Mouse (Mus musculus): ENCODE measurements around the gene Tpte.
"Not testable (repeated sequence)": the region's sequence is repeated elsewhere in the genome, so short reads cannot be mapped to it uniquely, and the experiment has no call there.

Tpte gene

GRCm38 (mm10) chr8:22282999-22283491 is at the start of gene Tpte:
Tpte (plus strand) TSS chr8:22283441.
- no peak for DNase-seq (ENCODE audit: low spot score)

GRCm38 (mm10) chr8:22242986-22243385 is 40.3 kb upstream of the Tpte start:
- no peak for DNase-seq (ENCODE audit: low spot score)

- DNase-seq (ENCODE audit: low spot score) = no peak
Observed at GRCm38 (mm10) chr8:22245663-22246062, 37.6 kb upstream of the Tpte start.

GRCm38 (mm10) chr8:22247956-22248355 is 35.3 kb upstream of the Tpte start:
- DNase-seq (ENCODE audit: low spot score) = no peak

- DNase-seq (ENCODE audit: low spot score) = no peak
Observed at GRCm38 (mm10) chr8:22249080-22249479, 34.2 kb upstream of the Tpte start.

- no peak for DNase-seq (ENCODE audit: low spot score)
Observed at GRCm38 (mm10) chr8:22258946-22259450, 24.2 kb upstream of the Tpte start.

GRCm38 (mm10) chr8:22259531-22259930 is 23.7 kb upstream of the Tpte start:
- DNase-seq (ENCODE audit: low spot score) = no peak

- no peak for DNase-seq (ENCODE audit: low spot score)
Observed at GRCm38 (mm10) chr8:22260091-22260722, 23.0 kb upstream of the Tpte start.

- DNase-seq (ENCODE audit: low spot score) = no peak
Observed at GRCm38 (mm10) chr8:22262267-22262666, 21.0 kb upstream of the Tpte start.

- DNase-seq (ENCODE audit: low spot score) = no peak
Observed at GRCm38 (mm10) chr8:22264292-22264691, 18.9 kb upstream of the Tpte start.

- no peak for DNase-seq (ENCODE audit: low spot score)
Observed at GRCm38 (mm10) chr8:22264787-22265186, 18.5 kb upstream of the Tpte start.

GRCm38 (mm10) chr8:22265194-22265593 is 18.0 kb upstream of the Tpte start:
- DNase-seq (ENCODE audit: low spot score) = no peak

- DNase-seq (ENCODE audit: low spot score) = no peak
Observed at GRCm38 (mm10) chr8:22266809-22267208, 16.4 kb upstream of the Tpte start.

- DNase-seq (ENCODE audit: low spot score) = no peak
Observed at GRCm38 (mm10) chr8:22273142-22273541, 10.1 kb upstream of the Tpte start.

GRCm38 (mm10) chr8:22274641-22275040 is 8.6 kb upstream of the Tpte start:
- DNase-seq (ENCODE audit: low spot score) = no peak

- no peak for DNase-seq (ENCODE audit: low spot score)
Observed at GRCm38 (mm10) chr8:22302326-22302725, 19.1 kb downstream of the Tpte start.

- DNase-seq (ENCODE audit: low spot score) = no peak
Observed at GRCm38 (mm10) chr8:22302896-22303306, 19.7 kb downstream of the Tpte start.

- not testable (repeated sequence) for DNase-seq (ENCODE audit: low spot score)
Observed at GRCm38 (mm10) chr8:22304045-22304444, 20.8 kb downstream of the Tpte start.

GRCm38 (mm10) chr8:22306999-22307398 is 23.8 kb downstream of the Tpte start:
- no peak for DNase-seq (ENCODE audit: low spot score)

GRCm38 (mm10) chr8:22311446-22311845 is 28.2 kb downstream of the Tpte start:
- no peak for DNase-seq (ENCODE audit: low spot score)

GRCm38 (mm10) chr8:22335426-22335825 is 52.2 kb downstream of the Tpte start:
- no peak for DNase-seq (ENCODE audit: low spot score)

GRCm38 (mm10) chr8:22359359-22359758 is 76.1 kb downstream of the Tpte start:
- DNase-seq (ENCODE audit: low spot score) = no peak

GRCm38 (mm10) chr8:22359882-22360281 is 76.6 kb downstream of the Tpte start:
- no peak for DNase-seq (ENCODE audit: low spot score)

- DNase-seq (ENCODE audit: low spot score) = no peak
Observed at GRCm38 (mm10) chr8:22376311-22376710, 93.1 kb downstream of the Tpte start.
